Mouse (Mus musculus) hindbrain, postnatal 0 days (tissue): ENCODE data around the gene Ilk. TPM values are rescaled to one million over a fixed set of nuclear protein-coding genes. Genes with fewer than 3 reads are reported as not detected.
"Not testable (repeated sequence)": the region's sequence is repeated elsewhere in the genome, so short reads cannot be mapped to it uniquely, and the experiment has no call there.

Experiments
- ATAC-seq: fragments of 200-750 bp; cut with Nextera tagmentation; 2 replicates; pipeline ENCODE4 v1.8.0; 2017; ENCODE audit warnings: mild to moderate bottlenecking, moderate TSS enrichment, moderate library complexity
- DNase-seq: peaks from one replicate; pipeline ENCODE4 v3.0.0-alpha.2; 2015; ENCODE audit warnings: low spot score
- H3K27ac ChIP-seq: fragments of 300-500 bp; sonication (generic); 2 replicates; pipeline ENCODE4 v1.5.1; 2014; ENCODE audit warnings: mild to moderate bottlenecking
- H3K27me3 ChIP-seq: fragments of 300-500 bp; sonication (generic); 2 replicates; pipeline ENCODE4 v1.6.1; 2014; ENCODE audit warnings: low read length, mixed read lengths; ENCODE audit not compliant: insufficient read depth
- H3K36me3 ChIP-seq: fragments of 300-500 bp; sonication (generic); 2 replicates; pipeline ENCODE4 v1.6.1; 2014; ENCODE audit warnings: low read length, mixed read lengths; ENCODE audit not compliant: insufficient read depth
- H3K4me1 ChIP-seq: fragments of 300-500 bp; sonication (generic); 2 replicates; pipeline ENCODE4 v1.6.1; 2014; ENCODE audit warnings: antibody characterized with exemption, low read length, mixed read lengths; ENCODE audit not compliant: insufficient read depth
- H3K4me2 ChIP-seq: fragments of 300-500 bp; sonication (generic); 2 replicates; pipeline ENCODE4 v1.6.1; 2014; ENCODE audit warnings: low read depth, mild to moderate bottlenecking, low read length, moderate library complexity, mixed read lengths
- H3K4me3 ChIP-seq: fragments of 300-500 bp; sonication (generic); 2 replicates; pipeline ENCODE4 v1.5.1; 2014; ENCODE audit warnings: low read length
- H3K9ac ChIP-seq: fragments of 300-500 bp; sonication (generic); replicated peaks from 2 replicates; pipeline ENCODE4 v1.6.1; 2014; ENCODE audit warnings: mild to moderate bottlenecking, low read length, moderate library complexity, mixed read lengths
- H3K9me3 ChIP-seq: fragments of 300-500 bp; sonication (generic); 2 replicates; pipeline ENCODE4 v1.6.1; 2016; ENCODE audit warnings: low read length, mixed read lengths
- CTCF ChIP-seq: IDR thresholded peaks from 2 replicates; pipeline ENCODE4 v1.5.1; 2016; ENCODE audit warnings: antibody characterized with exemption, control low read depth, low read depth
- WGBS: fragments of 180-500 bp; shearing (Covaris S2); extraction: QIAGEN DNeasy Blood & Tissue Kit; methylation state at CpG from one replicate; pipeline ENCODE4 v1.1.7; 2014; 5-methylcytosine and 5-hydroxymethylcytosine counted together
- polyA plus RNA-seq: library from polyadenylated mRNA; unstranded; fragments of >200 nt; fragmentation: Nextera tagmentation; extraction: Ambion mirVana; gene quantifications from 2 replicates; pipeline ENCODE4 v1.2.1, GENCODE M21; 2015
- total RNA-seq: library from RNA; depleted of rRNA; stranded (reverse); fragments of >200 nt; gene quantifications from 2 replicates; pipeline ENCODE4 v1.2.3, GENCODE M21; 2014

Gene Ilk
- total and polyA plus RNA-seq, 2 experiments from 2014 or later, result 128 to 159 TPM

DNA sequence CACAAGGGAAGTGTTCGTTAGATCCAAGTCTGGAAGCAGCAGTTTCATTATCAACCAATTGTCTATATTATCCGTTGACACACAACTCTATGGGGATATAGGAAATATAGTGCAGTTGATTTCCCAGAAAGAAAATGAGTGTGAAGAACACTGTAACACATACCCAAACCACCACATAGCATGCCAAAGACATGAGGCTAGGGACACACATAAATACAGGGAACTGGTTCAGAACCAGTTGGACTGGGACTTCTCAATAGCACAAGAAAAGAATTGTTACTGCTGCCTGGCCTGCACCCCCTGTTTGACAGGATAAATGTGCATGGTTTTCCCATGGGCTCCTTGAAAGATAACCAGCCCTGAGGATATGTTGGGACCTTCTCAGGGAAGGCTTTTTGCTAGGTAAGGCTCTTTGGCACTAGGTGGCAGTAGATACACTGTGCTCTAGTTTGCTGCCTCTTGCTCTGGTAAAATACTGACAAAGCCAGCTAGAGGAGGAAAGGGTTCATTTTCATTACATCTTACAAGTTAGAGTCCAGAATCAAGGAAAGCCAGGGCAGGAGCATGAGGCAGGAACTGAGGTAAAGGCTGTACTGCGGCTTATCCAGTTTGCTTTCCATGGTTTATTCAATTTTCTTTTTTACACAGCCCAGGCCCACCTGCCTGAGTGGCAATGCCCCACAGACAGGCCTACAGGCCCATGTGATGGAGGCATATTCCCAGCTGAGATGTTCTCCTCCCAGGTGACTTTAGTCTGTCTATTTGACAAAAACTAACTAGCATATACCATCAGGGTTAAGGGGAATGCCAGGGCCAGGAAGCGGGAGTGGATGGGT is 10.0 kb upstream of the Ilk start:
- H3K36me3 ChIP-seq, result 0 out of 2 replicates have a peak, but pooled peaks cover 5% of the 10 kb centered on the region
- no peaks in the 10 kb centered on the region for H3K27me3 ChIP-seq
- no peak overlapping the region for H3K4me2 ChIP-seq
- H3K27ac ChIP-seq, result peak overlapping the region; percentile 51; the same call in 1 of the 2 replicates
- H3K4me3 ChIP-seq, result no peak overlapping the region
- 79% methylated on average over 4 of the region's 4 CpGs for WGBS
- H3K4me1 ChIP-seq, result no peaks in the 10 kb centered on the region
- H3K9me3 ChIP-seq, result no peaks in the 10 kb centered on the region
- peak; percentile 86 for DNase-seq
- TF ChIP-seq CTCF, result peak; percentile 92
- no peak overlapping the region for H3K9ac ChIP-seq
- peak; percentile 90 for ATAC-seq

DNA sequence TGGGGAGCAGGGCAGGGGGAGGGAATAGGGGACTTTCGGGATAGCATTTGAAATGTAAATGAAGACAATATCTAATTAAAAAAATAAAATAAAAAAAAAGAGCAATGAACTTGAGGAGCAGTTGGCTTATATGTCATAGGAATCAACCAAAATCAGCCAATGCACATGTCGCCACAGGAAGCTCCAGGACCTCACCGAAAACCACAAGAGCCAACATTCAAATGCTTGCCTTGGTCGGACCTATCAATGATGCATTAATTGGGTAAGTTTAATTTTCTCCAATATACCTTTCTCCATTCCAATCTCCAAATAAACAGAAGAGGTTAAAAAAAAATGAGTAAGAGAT is 9.4 kb upstream of the Ilk start:
- ATAC-seq, result no peak

DNA sequence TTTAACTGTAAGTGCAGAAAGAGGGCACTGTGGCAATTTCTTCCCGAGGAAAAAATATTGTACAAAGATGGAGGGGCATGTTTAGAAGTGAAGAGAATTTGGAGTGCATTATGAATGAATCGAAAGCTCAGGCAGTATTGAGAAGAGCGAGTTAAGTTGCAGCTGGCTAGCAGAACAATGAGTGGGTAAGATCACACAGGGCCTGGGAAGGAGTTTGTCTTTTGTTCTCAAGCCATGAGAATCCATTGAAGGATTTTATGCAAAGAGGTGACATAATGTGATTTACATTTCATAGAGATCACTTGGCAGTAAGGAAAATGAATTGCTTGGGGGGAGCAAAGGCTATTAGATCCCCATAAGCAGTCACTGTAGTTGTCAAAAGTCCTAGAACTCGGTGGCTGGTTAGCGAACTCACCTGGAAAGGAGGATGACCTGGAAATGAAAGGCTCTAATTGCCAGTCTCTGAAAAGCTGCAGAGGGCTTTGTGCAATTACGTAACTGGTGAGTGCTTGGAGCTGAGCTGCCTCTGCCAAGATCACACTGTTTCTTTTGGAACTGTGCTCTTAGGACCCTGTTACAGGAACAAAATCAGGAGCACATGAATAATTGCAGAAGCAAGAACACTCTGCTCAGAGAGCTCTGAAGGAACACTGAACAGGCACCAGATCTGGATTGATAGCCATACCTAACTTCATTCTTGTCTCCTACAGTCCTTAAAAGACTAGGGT is 7.5 kb upstream of the Ilk start:
- Histone ChIP-seq H3K4me3 (no peak overlapping the region), H3K4me2 (no peak overlapping the region), H3K27ac (peak overlapping the region; percentile 49; the same call in 1 of the 2 replicates), H3K27me3 (no peaks in the 10 kb centered on the region), H3K36me3 (peaks cover 19% of the 10 kb centered on the region; the same call in 1 of the 2 replicates), H3K4me1 (no peaks in the 10 kb centered on the region), H3K9me3 (no peaks in the 10 kb centered on the region), H3K9ac (no peak overlapping the region)
- no peak; the same call in 1 of the 2 replicates for TF ChIP-seq CTCF
- DNase-seq (peak; percentile 23), ATAC-seq (0 out of 2 replicates have a peak, but pooled peaks have one; percentile 31)
- 26% methylated on average over 6 of the region's 6 CpGs for WGBS

More for the DNA sequence above, 9.4 kb upstream of the Ilk start:
- Histone ChIP-seq H3K9ac (no peak overlapping the region), H3K4me1 (no peaks in the 10 kb centered on the region), H3K9me3 (no peaks in the 10 kb centered on the region), H3K4me3 (no peak overlapping the region), H3K27ac (peak overlapping the region; percentile 51; the same call in 1 of the 2 replicates), H3K27me3 (no peaks in the 10 kb centered on the region), H3K36me3 (peaks cover 5% of the 10 kb centered on the region; the same call in 1 of the 2 replicates), H3K4me2 (no peak overlapping the region)
- DNase-seq, result no peak
- WGBS, result 89% methylated on average over 4 of the region's 4 CpGs
- no peak for TF ChIP-seq CTCF

DNA sequence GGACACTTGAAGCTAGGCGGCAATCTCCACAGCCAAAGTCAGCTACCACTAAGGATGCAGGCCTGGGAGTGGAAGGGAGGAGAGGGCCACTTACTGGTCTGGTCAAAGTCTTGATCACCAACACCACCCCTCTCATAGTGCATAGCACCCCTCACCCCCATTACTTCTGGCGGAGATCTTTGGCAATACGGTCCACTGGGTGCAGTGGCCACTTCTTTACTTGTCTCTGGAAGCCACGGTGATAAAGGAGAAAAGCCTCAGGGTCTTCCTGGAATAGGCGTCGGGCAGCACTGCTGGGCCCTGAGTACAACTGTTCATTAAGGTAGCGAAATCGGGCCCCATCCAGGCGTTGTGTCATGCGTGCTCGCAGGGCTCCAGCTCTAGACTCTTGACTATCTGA is 2.6 kb upstream of the Ilk start:
- H3K27ac ChIP-seq, result no peak overlapping the region
- TF ChIP-seq CTCF, result no peak

DNA sequence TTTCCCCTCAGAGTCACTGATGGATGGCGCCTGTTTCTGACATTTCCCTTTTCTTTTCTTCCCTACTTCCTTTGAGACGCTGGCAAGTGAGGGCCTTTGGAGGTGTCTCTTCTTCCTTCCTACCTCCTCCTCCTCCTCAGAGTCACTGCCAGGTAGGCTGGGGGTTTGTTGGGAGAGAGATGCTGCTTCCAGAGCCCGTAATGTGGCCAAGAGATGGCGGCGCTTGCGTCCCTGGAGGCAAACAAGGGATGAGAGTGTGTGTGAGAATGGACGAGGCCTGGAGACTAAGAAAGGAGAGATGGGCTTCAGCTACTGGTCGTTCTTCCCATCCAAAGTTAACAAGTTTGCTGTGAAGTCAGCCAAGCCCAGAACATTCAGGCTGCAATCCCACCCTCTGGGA is 1.6 kb upstream of the Ilk start:
- Histone ChIP-seq H3K4me1 (0 out of 2 replicates have a peak, but pooled peaks cover 5% of the 10 kb centered on the region), H3K4me3 (no peak overlapping the region), H3K36me3 (peaks cover 24% of the 10 kb centered on the region; the same call in 1 of the 2 replicates), H3K9ac (no peak overlapping the region), H3K27me3 (no peaks in the 10 kb centered on the region), H3K4me2 (no peak overlapping the region), H3K27ac (no peak overlapping the region), H3K9me3 (no peaks in the 10 kb centered on the region)
- ATAC-seq (no peak), DNase-seq (no peak)
- TF ChIP-seq CTCF, result no peak
- 85% methylated on average over 8 of the region's 8 CpGs for WGBS

More for the DNA sequence above, 2.6 kb upstream of the Ilk start:
- Histone ChIP-seq H3K9me3 (no peaks in the 10 kb centered on the region), H3K4me1 (0 out of 2 replicates have a peak, but pooled peaks cover 5% of the 10 kb centered on the region), H3K27me3 (no peaks in the 10 kb centered on the region), H3K36me3 (peaks cover 24% of the 10 kb centered on the region; the same call in 1 of the 2 replicates), H3K4me3 (no peak overlapping the region), H3K9ac (no peak overlapping the region), H3K4me2 (no peak overlapping the region)
- WGBS, result 95% methylated on average over 11 of the region's 11 CpGs
- ATAC-seq (no peak), DNase-seq (no peak)

DNA sequence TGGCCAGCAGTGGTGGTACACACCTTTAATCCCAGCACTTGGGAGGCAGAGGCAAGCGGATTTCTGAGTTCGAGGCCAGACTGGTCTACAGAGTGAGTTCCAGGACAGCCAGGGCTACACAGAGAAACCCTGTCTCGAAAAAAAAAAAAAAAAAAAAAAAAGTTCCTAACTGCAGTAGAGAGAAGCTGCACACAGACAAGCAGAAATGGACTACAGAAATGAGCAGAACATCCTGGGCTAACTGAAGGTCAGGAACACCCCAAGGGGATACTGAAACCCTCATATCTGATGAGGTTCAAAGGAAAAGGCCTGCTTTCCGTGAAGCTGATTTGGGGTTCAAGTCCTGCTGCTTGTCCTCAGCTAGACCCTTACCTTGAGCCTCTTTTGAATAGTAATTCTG is 928 bp upstream of the Ilk start:
- peak overlapping the region; percentile 77; the same call in 1 of the 2 replicates for H3K9ac ChIP-seq
- 57% methylated on average over 4 of the region's 4 CpGs for WGBS
- H3K4me2 ChIP-seq, result peak overlapping the region; percentile 95
- H3K4me1 ChIP-seq, H3K27me3 ChIP-seq, ATAC-seq, DNase-seq, H3K9me3 ChIP-seq, H3K27ac ChIP-seq: not testable (repeated sequence)
- H3K36me3 ChIP-seq, result peaks cover 26% of the 10 kb centered on the region; the same call in 1 of the 2 replicates
- peak overlapping the region; percentile 57 for H3K4me3 ChIP-seq
